Mouse (Mus musculus) adrenal gland, postnatal 36 days (tissue): ENCODE measurements around the gene Qrich1. TPM values are rescaled to one million over a fixed set of nuclear protein-coding genes. Genes with fewer than 3 reads are reported as not detected.

Experiments used
- DNase-seq, 2 experiments: peaks; one replicate each; pipeline ENCODE4 v3.0.0; 2021; ENCODE audit warnings: mixed read lengths in 1 of 2
- total RNA-seq, 2 experiments: library from RNA; stranded (reverse); gene quantifications; 2 replicates each; pipeline ENCODE4 v1.2.3; 2021

The Qrich1 gene
- total RNA-seq, 2 experiments from 2014 or later = 106 to 125 TPM

DNA sequence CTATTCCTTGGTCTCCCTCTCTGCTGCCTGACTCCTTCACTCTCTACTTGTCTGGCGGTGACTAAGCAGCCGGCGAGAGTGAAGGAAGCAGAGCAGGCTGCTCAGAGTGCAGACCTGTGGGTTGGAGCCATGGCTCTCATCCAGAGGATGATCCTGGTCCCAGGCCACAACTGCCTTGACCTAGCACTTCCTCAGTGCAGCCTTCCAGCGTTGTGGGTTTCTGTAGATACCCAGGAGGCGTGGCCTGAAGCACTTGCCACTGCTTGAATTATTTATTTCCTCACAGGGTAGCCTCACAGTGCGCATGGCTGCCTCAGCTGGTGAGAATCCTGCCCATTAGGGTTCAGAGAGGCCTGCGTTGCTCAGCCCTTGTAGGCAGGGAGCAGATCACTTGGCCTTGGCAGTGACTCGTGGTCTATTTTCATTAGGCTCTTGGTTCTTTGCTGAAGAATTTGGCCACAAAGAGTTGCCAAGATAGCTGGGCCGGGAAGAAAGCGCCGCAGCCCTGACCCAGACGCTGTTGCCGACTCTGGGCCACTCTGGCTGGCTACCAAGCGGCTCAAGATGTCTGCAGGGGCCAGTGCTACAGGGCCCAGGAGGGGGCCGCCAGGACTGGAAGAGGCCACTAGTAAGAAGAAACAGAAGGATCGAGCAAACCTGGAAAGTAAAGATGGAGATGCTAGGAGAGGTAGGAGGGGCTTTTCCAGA is 24.4 kb upstream of the Qrich1 start:
- DNase-seq = peak; percentile 87 to 91

DNA sequence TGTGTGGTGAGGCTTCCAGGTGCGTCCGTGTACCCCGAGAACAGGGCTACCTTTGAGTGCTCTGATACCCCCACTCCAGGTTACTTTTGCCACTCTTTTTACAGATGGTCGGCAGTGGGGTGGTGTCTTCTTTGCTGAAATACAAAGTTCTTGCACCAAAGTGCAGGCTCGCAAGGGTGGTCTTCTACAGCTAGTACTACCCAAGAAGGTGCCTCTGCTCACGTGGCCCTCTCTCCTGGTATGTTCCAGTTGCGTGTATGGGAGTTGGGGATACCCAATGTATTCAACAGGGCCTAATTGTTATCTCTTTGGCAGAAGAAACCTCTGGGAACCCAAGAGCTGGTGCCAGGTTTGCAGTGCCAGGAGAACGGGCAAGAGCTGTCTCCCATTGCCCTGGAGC is 23.4 kb upstream of the Qrich1 start:
- no peak for DNase-seq

DNA sequence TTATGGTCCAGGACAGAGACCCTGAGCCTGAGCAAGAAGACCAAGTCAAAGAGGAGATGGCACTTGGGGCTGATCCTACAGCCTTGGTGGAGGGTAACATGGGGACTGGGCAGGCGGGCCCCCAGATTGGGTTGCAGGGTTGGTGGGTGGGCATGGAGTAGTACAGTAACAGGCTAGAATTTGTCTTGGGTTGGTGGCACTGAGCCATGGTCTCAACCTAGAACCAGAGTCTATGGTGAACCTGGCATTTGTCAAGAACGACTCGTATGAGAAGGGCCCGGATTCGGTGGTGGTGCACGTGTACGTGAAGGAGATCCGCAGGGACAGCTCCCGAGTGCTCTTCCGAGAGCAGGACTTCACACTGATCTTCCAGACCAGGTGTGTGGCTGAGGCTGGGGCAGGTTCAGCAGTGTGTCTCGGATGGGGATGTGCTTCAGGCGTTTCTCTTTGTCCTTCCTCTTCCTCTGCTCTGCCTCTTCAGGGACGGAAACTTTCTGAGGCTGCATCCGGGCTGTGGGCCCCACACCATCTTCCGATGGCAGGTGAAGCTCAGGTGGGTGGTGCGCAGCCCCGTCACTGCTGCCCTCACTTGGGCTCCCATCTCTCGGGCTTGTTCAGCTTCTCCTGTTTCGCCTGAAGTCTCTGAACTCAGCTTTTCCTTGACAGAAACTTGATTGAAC is 22.3 kb upstream of the Qrich1 start:
- DNase-seq = no peak

DNA sequence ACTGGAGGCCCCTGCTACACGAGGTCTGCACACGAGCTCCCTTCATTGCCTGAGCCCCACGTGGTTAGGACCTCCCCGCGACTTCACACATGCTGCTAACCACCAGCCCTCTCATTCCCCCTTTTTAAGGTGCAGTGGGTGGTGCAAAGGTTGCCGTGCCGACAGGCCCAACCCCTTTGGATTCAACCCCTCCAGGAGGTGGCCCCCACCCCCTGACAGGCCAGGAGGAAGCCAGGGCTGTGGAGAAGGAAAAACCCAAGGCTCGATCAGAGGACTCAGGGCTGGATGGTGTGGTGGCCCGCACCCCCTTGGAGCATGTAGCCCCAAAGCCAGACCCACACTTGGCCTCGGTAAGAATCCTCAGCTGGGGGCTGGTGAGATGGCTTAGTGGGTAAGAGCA is 21.7 kb upstream of the Qrich1 start:
- DNase-seq = no peak

DNA sequence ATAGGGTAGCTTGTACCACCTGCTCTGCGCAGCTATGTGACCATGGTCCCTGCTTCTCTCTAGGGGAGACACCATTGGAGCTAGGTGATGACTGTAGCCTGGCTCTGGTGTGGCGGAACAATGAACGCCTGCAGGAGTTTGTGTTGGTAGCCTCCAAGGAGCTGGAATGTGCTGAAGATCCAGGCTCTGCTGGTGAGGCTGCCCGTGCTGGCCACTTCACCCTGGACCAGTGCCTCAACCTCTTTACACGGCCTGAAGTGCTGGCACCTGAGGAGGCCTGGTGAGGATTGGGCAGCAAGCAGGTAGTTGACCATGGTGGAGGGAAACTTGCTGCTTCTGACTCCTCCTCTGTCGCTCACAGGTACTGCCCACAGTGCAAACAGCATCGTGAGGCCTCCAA is 17.4 kb upstream of the Qrich1 start:
- DNase-seq = no peak

DNA sequence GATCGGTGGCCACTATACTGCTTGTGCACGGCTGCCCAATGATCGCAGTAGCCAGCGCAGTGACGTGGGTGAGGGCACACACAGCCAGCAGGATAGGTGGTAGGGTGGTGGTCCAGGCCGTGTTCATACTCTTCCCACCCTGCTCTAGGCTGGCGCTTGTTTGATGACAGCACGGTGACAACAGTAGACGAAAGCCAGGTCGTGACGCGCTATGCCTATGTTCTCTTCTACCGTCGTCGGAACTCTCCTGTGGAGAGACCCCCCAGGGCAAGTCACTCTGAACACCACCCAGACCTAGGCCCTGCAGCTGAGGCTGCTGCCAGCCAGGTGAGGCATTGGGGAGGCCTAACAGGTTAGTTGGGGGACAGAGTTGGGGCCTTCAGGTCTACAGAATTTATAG is 16.7 kb upstream of the Qrich1 start:
- no peak for DNase-seq

DNA sequence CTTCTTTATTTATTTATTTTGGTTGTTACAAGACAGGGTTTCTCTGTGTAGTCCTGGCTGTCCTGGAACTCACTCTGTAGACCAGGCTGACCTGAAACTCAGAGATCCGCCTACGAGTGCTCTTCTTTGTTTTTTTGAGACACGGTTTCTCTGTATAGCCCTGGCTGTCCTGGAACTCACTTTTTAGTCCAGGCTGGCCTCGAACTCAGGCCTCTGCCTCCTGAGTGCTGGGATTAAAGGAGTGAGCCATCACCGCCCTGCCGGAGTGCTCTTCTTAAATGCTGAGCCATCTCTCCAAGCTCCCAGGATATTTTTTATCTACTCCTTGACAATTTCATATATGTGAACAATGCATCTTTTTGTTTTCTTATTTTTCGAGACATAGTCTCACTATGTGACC is 9.7 kb upstream of the Qrich1 start:
- no peak for DNase-seq

DNA sequence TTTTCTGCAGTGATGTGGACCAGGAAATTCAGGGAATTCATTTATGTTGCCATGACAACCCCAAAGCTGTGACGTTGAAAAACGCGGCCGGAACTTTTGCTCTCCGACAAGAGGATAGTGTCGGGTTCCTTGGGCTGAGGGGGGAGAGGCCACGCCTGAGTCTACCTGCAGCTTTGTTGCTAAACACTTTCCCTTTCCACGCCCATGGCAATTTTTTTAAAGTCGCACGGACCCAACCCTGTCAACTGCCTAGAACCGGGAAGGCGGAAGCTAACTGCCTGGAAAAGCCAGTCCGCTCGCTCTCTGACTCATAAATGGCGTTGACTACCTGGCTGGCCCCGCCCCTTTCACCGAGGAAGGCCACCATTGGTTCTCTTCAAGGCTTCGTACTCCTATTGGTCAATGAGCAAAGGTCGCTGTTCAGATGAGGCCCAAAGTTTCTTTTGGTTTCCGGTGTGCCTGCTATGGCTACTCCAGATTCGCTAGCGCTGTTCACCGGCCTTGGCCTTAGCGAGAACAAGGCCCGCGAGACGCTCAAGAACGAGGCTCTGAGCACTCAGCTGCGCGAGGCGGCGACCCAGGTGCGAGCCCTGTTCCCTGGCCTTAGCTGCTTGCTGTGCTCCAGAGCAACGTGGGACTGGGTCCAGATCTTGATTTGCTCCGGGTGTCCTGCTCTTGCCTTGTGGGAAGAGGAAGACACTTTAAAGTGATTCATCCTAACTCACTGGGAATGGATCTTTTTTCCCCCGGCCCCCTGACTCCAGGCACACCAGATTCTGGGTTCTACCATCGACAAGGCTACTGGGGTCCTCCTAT is 8.8 kb upstream of the Qrich1 start, which contains the start of gene Qars:
Gene Qars, plus strand, starts transcription at position 88 of the 816 bp plus-strand sequence.
- DNase-seq = peak; percentile 94 to 95

DNA sequence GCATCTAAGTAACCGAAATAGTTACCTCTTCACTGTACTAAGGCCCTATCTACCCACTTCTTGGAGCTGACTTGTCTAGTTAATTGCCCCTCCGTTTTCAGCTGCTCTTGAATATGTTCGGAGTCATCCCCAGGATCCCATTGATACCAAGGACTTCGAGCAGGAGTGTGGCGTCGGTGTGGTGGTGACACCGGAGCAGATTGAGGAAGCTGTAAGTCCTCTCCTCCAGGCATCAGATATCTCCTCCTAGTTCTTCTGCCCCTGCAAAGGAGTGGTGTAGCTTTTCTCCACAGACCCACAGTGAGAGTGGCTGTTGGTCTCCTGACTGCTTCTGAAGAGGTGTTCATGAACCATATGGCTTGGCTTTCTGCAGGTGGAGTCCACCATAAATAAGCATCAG is 7.8 kb upstream of the Qrich1 start:
- no peak for DNase-seq

DNA sequence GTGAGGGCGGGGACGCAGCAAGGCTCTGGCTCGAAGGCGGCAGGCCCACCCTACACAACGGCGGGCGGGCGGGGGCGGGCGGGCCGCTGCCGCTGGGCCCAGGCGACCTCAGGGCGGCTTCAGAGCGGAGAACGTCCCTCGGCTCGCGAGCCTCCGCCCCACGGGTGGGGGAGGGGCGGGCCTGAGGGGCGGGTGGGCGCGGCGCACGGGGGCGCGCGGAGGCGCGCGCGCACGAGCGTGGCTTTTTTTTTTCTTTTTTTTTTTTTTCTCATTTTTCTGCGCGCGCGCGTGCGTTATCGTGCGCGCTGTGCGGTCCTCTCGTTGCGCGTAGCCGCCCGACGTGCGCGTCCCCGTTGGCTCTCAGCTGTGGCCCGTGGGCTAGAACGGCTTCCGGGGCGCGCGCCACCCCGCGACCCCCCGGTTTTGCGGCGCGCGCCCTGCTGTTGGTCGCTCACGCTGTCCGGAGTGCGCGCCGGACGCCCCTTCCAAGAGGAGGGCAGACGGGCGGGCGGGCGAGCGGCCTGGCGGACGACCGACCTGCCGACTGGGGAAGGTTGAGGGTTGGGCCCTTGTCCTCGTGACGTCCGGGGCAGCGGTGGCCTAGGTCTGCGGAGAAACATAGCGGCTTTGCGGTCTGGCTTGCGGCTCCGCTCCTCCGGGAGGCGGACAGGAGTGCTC is 786 bp downstream of the Qrich1 start:
- DNase-seq = peak; percentile 88 to 93

DNA sequence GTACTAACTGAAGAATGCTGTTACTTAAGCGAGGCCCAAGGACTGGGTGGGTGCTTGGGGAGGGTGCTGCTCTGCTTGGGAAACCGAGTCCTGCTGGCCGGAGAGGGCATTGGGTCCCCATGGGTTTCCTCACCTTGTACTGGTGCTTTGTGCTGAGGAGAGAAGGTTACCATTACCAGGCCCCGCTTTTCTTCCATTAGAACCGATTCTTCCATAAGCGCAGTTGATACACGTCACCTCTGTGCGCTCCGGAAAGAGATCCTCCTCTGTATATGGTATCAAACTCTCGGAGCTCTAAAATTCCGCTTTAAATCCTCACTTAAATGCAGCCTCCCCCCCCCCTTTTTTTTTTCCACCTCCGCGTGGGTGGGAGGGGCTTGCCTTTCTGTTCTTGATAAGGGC is 1.3 kb downstream of the Qrich1 start:
- DNase-seq = peak in 1 of 2 experiments; percentile 34

DNA sequence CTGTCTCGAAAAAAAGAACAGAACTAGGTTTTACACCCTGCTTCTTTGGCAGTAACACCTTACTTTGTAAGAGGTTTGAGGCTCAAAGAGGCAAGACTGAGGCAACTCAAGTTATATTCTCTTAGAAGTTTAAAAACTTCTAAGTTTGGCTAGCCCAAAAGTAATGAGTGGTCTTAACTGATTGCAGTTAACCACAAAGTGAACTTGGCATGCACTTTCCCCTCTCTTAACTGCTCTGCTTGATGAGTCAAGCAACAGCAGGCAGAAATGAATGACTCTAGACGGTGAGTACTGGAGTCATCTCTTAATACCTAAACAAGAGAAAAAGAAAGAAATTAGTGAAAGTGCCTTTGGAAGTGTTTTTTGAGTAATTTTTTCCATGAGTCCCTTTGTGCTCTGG is 5.0 kb downstream of the Qrich1 start:
- DNase-seq = no peak

DNA sequence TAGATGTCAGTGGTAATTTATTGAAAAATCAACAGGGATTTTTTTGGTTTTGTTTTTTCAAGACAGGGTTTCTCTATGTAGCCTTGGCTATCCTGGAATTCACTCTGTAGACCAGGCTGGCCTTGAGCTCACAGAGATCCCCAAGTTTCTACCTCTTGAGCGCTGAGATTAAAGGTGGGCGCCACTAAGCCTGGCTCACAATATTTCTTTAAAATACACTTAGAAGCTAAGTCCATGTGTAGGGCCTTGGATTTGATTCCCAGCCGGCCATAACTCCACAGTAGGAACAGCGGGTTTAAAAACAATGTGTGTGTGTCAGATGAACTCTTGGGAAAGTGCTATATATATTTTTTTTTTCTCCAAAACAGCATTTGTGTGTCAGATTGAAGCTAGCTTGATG is 6.7 kb downstream of the Qrich1 start:
- DNase-seq = no peak

DNA sequence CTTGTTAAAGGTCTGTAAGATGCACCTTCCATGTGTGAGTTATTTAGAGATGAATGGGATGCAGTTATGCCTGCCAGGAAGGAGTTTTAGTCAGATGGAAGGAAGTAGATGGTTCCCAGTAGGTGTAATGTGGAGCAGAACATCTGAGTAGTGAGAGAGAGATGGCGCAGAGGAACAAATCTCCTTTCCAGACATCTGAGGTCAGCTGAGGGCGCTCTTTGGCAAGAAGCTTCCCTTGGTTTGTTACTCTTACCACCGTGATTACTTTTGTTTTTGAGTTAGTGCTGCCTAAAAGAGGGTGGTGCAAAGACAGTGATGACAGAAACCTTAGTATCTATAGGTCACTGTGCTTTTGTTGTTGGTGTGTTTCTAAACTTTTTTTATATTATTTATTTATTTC is 8.8 kb downstream of the Qrich1 start:
- DNase-seq = peak; percentile 36 to 43

DNA sequence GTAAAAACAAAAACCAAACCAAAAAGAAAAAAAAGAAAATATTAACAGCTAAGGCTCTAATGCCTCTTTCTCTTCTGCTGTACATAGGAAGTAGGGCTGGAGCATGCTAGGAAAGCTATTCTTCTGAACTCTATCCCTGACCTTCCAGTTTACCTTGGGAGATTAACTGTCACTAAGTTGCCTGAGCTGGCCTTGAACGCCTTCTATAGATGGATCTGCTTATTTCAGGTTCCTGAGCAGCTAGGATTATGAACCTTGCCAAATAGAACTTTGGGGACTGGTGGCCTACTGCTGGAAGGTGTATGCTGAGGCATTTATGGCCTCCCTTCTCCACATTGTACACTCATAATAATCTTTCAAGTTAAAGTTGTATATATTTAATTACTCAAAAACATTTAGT is 14.3 kb downstream of the Qrich1 start:
- no peak for DNase-seq

DNA sequence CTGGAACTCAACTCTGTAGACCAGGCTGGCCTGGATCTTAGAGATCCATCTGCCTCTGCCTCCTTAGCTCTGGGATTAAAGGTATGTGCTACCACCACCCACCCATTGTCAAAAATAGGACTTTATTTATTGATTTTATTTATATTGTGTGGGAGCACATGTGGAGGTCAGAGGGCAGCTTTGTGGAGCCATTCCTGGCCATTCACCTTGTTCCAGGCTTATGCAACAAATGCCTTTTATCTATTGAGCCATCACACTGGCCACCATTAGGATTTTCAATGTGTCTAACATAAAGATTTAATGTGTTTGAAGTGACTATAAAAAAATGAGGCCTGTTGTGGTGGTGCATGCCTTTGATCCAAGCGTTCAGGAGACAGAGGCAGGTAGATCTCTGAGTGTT is 14.9 kb downstream of the Qrich1 start:
- no peak for DNase-seq

DNA sequence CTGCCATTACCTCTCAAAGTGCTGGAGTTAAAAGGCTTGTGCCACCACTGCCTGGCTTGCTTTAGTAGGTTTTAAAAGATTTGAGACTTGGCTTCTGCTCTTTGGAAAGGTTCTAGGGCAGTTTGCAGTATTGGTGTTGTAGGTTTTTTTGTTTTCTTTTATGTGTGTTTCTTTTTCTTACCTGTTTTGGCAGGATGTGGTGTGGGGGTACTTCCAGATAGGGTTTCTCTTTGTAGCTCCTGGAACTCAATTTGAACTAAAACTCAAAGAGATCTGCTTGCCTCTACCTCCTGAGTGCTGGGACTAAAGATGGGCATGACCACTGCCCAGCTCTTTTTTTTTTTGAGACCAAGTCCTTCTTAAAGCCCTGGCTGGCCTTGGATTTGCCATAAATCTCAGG is 24.2 kb downstream of the Qrich1 start:
- DNase-seq = peak in 1 of 2 experiments; percentile 35

DNA sequence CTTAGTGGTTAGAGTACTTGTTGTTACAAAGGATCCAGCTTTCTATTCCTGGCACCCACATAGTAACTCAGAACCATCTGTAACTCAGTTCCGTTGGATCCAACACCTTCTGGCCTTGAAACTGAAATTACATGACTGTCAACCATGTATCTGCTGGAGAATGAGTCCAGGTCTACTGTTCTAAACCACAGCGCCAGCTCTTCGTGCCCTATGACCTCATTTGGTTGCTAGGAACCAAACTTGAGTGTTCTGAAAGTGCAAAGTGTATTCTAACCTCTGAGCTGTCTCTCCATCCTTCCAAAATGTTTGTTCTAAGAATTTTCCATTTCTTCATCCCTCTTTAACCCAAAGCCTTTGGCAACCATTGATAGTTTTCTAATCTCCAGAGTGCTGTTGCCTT is 29.4 kb downstream of the Qrich1 start:
- no peak for DNase-seq

DNA sequence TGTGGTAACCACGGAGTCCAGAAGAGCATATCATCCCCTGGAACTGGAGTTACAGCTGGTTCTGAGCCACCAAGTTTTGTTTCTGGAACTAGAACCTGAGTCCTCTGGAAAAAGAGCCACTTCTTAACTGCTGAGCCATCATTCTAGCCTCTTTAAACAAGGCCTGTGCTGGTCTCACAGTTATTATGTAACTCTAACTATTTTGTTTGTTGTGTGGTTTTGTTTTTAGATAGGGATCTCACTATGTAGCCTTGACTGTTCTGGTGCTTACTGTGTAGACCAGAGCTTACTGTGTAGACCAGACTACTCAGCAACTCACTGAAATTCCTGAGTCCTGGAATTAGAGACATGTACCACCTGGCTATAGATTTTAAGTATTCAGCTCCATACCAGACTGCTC is 30.3 kb downstream of the Qrich1 start:
- no peak for DNase-seq

DNA sequence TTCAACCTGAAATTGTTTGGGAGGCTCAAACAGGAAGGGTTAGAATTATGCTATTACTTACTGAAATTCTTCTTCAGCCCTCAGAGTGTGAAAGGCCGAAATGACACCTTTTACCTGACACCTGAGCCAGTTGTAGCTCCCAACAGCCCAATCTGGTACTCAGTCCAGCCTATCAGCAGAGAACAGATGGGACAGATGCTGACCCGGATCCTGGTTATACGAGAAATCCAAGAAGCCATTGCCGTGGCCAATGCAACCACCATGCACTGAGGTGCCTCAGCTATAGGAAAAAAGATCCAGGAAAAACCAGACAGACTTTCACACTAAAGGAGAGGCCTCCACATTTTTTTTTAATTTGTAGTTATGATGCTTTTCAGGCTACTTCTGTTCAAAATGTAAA is 42.6 kb downstream of the Qrich1 start:
- DNase-seq = no peak

DNA sequence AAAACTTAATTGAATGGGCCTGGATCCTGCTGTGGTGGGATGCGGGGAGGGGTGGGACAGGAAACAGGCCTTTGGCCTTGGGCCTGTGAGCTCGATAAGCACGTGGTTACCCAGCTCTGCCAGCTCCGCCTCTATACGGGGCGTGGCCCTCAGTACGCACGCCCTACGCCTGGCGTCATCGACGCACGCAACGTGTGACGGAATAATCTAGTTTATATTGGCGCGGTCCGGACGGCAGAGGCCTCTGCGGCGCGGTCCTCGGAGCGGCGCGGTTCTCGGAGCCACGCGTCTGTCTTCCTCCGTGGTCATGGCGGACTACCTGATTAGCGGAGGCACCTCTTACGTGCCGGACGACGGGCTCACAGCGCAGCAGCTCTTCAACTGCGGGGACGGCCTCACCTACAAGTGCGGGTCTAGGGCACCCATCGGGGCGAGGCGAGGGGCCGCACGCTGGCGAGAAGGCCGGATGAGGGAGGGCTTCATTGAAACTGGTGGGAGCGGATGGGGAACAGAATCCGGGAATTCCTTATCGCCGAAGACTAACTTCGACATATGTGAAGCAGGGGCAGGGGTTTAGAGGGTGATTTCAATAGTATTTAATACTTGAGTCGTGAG is 43.7 kb downstream of the Qrich1 start, which contains the start of gene Impdh2:
Gene Impdh2, plus strand, starts transcription at position 60 of the 615 bp plus-strand sequence.
- DNase-seq = peak; percentile 95 to 96

DNA sequence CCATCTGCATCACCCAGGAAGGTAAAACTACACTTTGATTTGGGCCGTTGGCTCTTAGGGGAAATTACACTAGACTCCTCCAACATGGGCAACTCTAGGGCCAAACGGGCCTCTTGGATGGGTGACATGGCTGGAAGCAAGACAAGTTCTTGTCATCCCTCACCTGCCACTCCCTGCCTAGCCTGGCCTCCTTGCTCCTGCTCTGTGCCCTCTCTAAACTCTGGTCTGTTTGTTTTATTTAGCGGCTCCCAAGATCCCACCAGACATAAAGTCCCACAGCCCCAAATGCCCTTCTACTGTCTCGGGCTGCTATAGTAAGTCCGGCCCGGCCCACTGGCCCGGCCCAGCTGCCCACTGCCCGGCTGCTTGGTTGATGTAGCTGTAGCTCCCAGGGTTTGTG is 47.1 kb downstream of the Qrich1 start:
- no peak for DNase-seq
